Mouse (Mus musculus): ENCODE measurements at regions not wholly inside any gene's neighbourhood (a gene's known extent, or its start where the extent isn't known, plus 50 kb on each side); places are given as distances from the start of the nearest gene placed in this dataset.

GRCm38 (mm10) chr4:103421541-103421951 lies 107.9 kb downstream of the Oma1 start:
- Histone ChIP-seq H3K4me3 (replicated peaks; ENCODE audit: low read length) (no peak overlapping the region), H3K9me3 (replicated peaks; ENCODE audit: control insufficient read depth, low read length) (no peaks in the 10 kb centered on the region), H3K36me3 (ENCODE audit: control insufficient read depth, insufficient read depth, low read length) (no peaks in the 10 kb centered on the region), H3K4me1 (ENCODE audit: control insufficient read depth, insufficient read depth, low read length) (no peaks in the 10 kb centered on the region), H3K27ac (ENCODE audit: low read length) (no peak overlapping the region), H3K27me3 (ENCODE audit: control insufficient read depth, insufficient read depth, low read length) (no peaks in the 10 kb centered on the region), H3K9ac (ENCODE audit: low read length) (no peak overlapping the region), H3K4me2 (ENCODE audit: low read depth, low read length) (no peak overlapping the region)
- WGBS = 14% methylated on average over 2 of the region's 2 CpGs
- ATAC-seq (ENCODE audit: insufficient read depth, low FRiP score) = no peak

GRCm38 (mm10) chr4:103441383-103441782 lies 127.8 kb downstream of the Oma1 start:
- H3K9me3 ChIP-seq (replicated peaks; ENCODE audit: control insufficient read depth, low read length) = no peaks in the 10 kb centered on the region
- H3K27ac ChIP-seq (ENCODE audit: low read length) = no peak overlapping the region
- 97% methylated on average over 1 of the region's 1 CpGs for WGBS
- no peaks in the 10 kb centered on the region for H3K4me1 ChIP-seq (ENCODE audit: control insufficient read depth, insufficient read depth, low read length)
- H3K27me3 ChIP-seq (ENCODE audit: control insufficient read depth, insufficient read depth, low read length) = no peaks in the 10 kb centered on the region
- H3K9ac ChIP-seq (ENCODE audit: low read length) = no peak overlapping the region
- H3K4me2 ChIP-seq (ENCODE audit: low read depth, low read length) = no peak overlapping the region
- H3K36me3 ChIP-seq (ENCODE audit: control insufficient read depth, insufficient read depth, low read length) = no peaks in the 10 kb centered on the region
- H3K4me3 ChIP-seq (replicated peaks; ENCODE audit: low read length) = no peak overlapping the region
- ATAC-seq (ENCODE audit: insufficient read depth, low FRiP score) = no peak

DNA sequence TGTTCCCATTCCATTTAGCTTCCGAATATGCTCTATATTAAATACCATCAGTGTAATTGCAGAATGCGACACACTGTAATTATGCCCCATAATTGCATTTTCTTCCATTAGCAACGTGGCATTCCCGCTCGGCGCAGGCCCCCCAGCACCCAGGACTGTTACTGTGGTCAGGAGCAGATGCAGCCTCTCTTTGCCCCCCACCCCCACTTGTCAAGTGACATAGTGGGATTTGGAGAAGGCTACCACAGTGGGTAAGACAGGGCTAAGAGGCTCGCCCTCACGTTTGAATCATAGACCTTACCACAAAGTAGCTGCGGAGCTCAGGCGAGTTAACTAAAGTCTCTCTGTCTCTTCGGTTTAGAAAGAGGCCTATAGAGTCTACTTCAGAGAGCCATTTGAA lies 128.3 kb downstream of the Oma1 start:
- ATAC-seq (ENCODE audit: insufficient read depth, low FRiP score) = no peak
- H3K4me2 ChIP-seq (ENCODE audit: low read depth, low read length) = no peak overlapping the region
- H3K9me3 ChIP-seq (replicated peaks; ENCODE audit: control insufficient read depth, low read length) = no peaks in the 10 kb centered on the region
- no peaks in the 10 kb centered on the region for H3K4me1 ChIP-seq (ENCODE audit: control insufficient read depth, insufficient read depth, low read length)
- H3K36me3 ChIP-seq (ENCODE audit: control insufficient read depth, insufficient read depth, low read length) = no peaks in the 10 kb centered on the region
- H3K4me3 ChIP-seq (replicated peaks; ENCODE audit: low read length) = no peak overlapping the region
- H3K27me3 ChIP-seq (ENCODE audit: control insufficient read depth, insufficient read depth, low read length) = no peaks in the 10 kb centered on the region
- WGBS = 87% methylated on average over 11 of the region's 11 CpGs
- H3K27ac ChIP-seq (ENCODE audit: low read length) = no peak overlapping the region
- no peak overlapping the region for H3K9ac ChIP-seq (ENCODE audit: low read length)

DNA sequence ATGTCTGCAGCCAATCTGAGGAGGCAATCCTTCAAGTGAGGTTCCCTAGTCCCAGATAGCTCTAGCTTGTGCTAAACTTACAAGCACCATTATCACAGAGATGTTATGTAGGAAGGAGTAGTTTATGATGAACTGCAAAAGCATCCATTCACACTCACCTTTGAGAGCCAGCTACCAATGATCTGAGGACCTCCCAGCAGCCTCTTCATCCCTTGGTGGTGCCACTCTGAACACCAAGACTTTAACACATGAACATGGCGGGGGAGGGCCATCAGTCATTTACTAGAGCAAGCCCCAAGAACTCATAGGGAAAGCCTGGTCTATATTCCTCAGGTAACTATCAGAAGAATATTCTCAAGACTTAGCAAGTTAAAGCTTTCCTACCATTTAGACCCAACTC lies 135.7 kb downstream of the Oma1 start:
- no peak overlapping the region for H3K9ac ChIP-seq (ENCODE audit: low read length)
- no peaks in the 10 kb centered on the region for H3K4me1 ChIP-seq (ENCODE audit: control insufficient read depth, insufficient read depth, low read length)
- no peaks in the 10 kb centered on the region for H3K27me3 ChIP-seq (ENCODE audit: control insufficient read depth, insufficient read depth, low read length)
- no peaks in the 10 kb centered on the region for H3K36me3 ChIP-seq (ENCODE audit: control insufficient read depth, insufficient read depth, low read length)
- H3K27ac ChIP-seq (ENCODE audit: low read length) = no peak overlapping the region
- WGBS = 95% methylated on average over 1 of the region's 1 CpGs
- no peaks in the 10 kb centered on the region for H3K9me3 ChIP-seq (replicated peaks; ENCODE audit: control insufficient read depth, low read length)
- H3K4me3 ChIP-seq (replicated peaks; ENCODE audit: low read length) = no peak overlapping the region
- ATAC-seq (ENCODE audit: insufficient read depth, low FRiP score) = no peak
- no peak overlapping the region for H3K4me2 ChIP-seq (ENCODE audit: low read depth, low read length)

GRCm38 (mm10) chr4:103450121-103450520 lies 136.5 kb downstream of the Oma1 start:
- no peak for ATAC-seq (ENCODE audit: insufficient read depth, low FRiP score)
- Histone ChIP-seq H3K9ac (ENCODE audit: low read length) (no peak overlapping the region), H3K4me1 (ENCODE audit: control insufficient read depth, insufficient read depth, low read length) (no peaks in the 10 kb centered on the region), H3K4me2 (ENCODE audit: low read depth, low read length) (no peak overlapping the region), H3K27me3 (ENCODE audit: control insufficient read depth, insufficient read depth, low read length) (no peaks in the 10 kb centered on the region), H3K27ac (ENCODE audit: low read length) (no peak overlapping the region), H3K4me3 (replicated peaks; ENCODE audit: low read length) (no peak overlapping the region), H3K9me3 (replicated peaks; ENCODE audit: control insufficient read depth, low read length) (no peaks in the 10 kb centered on the region), H3K36me3 (ENCODE audit: control insufficient read depth, insufficient read depth, low read length) (no peaks in the 10 kb centered on the region)
- 71% methylated on average over 2 of the region's 2 CpGs for WGBS

- no peaks in the 10 kb centered on the region for H3K36me3 ChIP-seq (ENCODE audit: control insufficient read depth, insufficient read depth, low read length)
- H3K27ac ChIP-seq (ENCODE audit: low read length) = no peak overlapping the region
- no peak overlapping the region for H3K9ac ChIP-seq (ENCODE audit: low read length)
- ATAC-seq (ENCODE audit: insufficient read depth, low FRiP score) = no peak
- no peaks in the 10 kb centered on the region for H3K9me3 ChIP-seq (replicated peaks; ENCODE audit: control insufficient read depth, low read length)
- H3K4me1 ChIP-seq (ENCODE audit: control insufficient read depth, insufficient read depth, low read length) = no peaks in the 10 kb centered on the region
- H3K4me3 ChIP-seq (replicated peaks; ENCODE audit: low read length) = no peak overlapping the region
- H3K27me3 ChIP-seq (ENCODE audit: control insufficient read depth, insufficient read depth, low read length) = no peaks in the 10 kb centered on the region
- WGBS = 73% methylated on average over 2 of the region's 2 CpGs
- H3K4me2 ChIP-seq (ENCODE audit: low read depth, low read length) = no peak overlapping the region
Observed at GRCm38 (mm10) chr4:103455458-103455857, 141.8 kb downstream of the Oma1 start.

- Histone ChIP-seq H3K36me3 (ENCODE audit: control insufficient read depth, insufficient read depth, low read length) (no peaks in the 10 kb centered on the region), H3K27ac (ENCODE audit: low read length) (no peak overlapping the region), H3K9me3 (replicated peaks; ENCODE audit: control insufficient read depth, low read length) (no peaks in the 10 kb centered on the region), H3K27me3 (ENCODE audit: control insufficient read depth, insufficient read depth, low read length) (no peaks in the 10 kb centered on the region), H3K4me2 (ENCODE audit: low read depth, low read length) (no peak overlapping the region), H3K4me1 (ENCODE audit: control insufficient read depth, insufficient read depth, low read length) (no peaks in the 10 kb centered on the region), H3K9ac (ENCODE audit: low read length) (no peak overlapping the region), H3K4me3 (replicated peaks; ENCODE audit: low read length) (no peak overlapping the region)
- ATAC-seq (ENCODE audit: insufficient read depth, low FRiP score) = no peak
- WGBS = 86% methylated on average over 7 of the region's 7 CpGs
Observed at GRCm38 (mm10) chr4:103466019-103466589, 152.5 kb downstream of the Oma1 start.

GRCm38 (mm10) chr4:103475596-103475995 lies 143.6 kb upstream of the Dab1 start:
- Histone ChIP-seq H3K9ac (ENCODE audit: low read length) (no peak overlapping the region), H3K36me3 (ENCODE audit: control insufficient read depth, insufficient read depth, low read length) (no peaks in the 10 kb centered on the region)

GRCm38 (mm10) chr4:103486140-103486965 lies 132.8 kb upstream of the Dab1 start:
- Histone ChIP-seq H3K4me1 (ENCODE audit: control insufficient read depth, insufficient read depth, low read length) (no peaks in the 10 kb centered on the region), H3K27me3 (ENCODE audit: control insufficient read depth, insufficient read depth, low read length) (no peaks in the 10 kb centered on the region), H3K4me2 (ENCODE audit: low read depth, low read length) (no peak overlapping the region), H3K9me3 (replicated peaks; ENCODE audit: control insufficient read depth, low read length) (no peaks in the 10 kb centered on the region), H3K27ac (ENCODE audit: low read length) (no peak overlapping the region), H3K36me3 (ENCODE audit: control insufficient read depth, insufficient read depth, low read length) (no peaks in the 10 kb centered on the region), H3K4me3 (replicated peaks; ENCODE audit: low read length) (no peak overlapping the region), H3K9ac (ENCODE audit: low read length) (no peak overlapping the region)
- WGBS = 72% methylated on average over 8 of the region's 8 CpGs
- no peak for ATAC-seq (ENCODE audit: insufficient read depth, low FRiP score)

More at GRCm38 (mm10) chr4:103475596-103475995, 143.6 kb upstream of the Dab1 start:
- H3K9me3 ChIP-seq (replicated peaks; ENCODE audit: control insufficient read depth, low read length) = no peaks in the 10 kb centered on the region
- 79% methylated on average over 1 of the region's 1 CpGs for WGBS
- no peaks in the 10 kb centered on the region for H3K4me1 ChIP-seq (ENCODE audit: control insufficient read depth, insufficient read depth, low read length)
- ATAC-seq (ENCODE audit: insufficient read depth, low FRiP score) = no peak
- H3K27me3 ChIP-seq (ENCODE audit: control insufficient read depth, insufficient read depth, low read length) = no peaks in the 10 kb centered on the region
- no peak overlapping the region for H3K4me2 ChIP-seq (ENCODE audit: low read depth, low read length)
- no peak overlapping the region for H3K4me3 ChIP-seq (replicated peaks; ENCODE audit: low read length)
- no peak overlapping the region for H3K27ac ChIP-seq (ENCODE audit: low read length)
